Mouse (Mus musculus) erythroblast, embryonic 14.5 days (primary cell): ENCODE measurements around the gene Tldc2.

Experiments used
- GATA1 ChIP-seq: IDR thresholded peaks from 2 replicates; pipeline ENCODE4 v1.6.1; 2012; ENCODE audit warnings: low read length, inconsistent platforms, mixed read lengths
- TAL1 ChIP-seq: IDR thresholded peaks from 3 replicates; pipeline ENCODE4 v1.6.1; 2012; ENCODE audit warnings: low read length, inconsistent platforms, mixed read lengths

DNA sequence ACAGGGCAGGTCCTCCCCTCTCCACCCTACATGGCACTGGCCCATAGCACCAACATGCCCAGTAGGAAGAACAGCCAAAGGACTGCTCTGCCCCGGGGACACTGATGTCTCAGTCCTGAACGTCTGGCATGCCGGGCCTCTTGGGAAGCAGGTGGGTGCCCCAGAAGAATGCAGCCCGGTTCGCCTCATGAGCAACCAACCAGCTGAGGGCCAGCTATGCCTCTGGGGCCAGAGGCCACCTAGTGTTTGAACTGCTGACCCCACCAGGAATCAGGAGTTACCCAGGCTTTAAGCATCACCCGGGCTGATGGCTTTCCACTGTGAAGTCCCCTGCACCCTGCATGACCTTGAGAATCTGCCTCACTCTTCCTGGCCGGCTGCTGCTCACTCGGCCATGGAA lies 34.4 kb upstream of the Tldc2 start:
- TF ChIP-seq GATA1 (no peak), TAL1 (no peak)
